Mouse (Mus musculus) thymus, adult 2 months (tissue): ENCODE data around the gene Ghr. TPM values are rescaled to one million over a fixed set of nuclear protein-coding genes. Genes with fewer than 3 reads are reported as not detected.

ENCODE experiments used
- DNase-seq: peaks from one replicate; pipeline ENCODE4 v3.0.0; 2021
- H3K27ac ChIP-seq: fragments of 200-500 bp; 2 replicates; pipeline ENCODE4 v1.5.1; 2012; ENCODE audit warnings: low read length, control low read depth; ENCODE audit not compliant: control insufficient read depth, insufficient read depth
- H3K27me3 ChIP-seq: fragments of 200-500 bp; 2 replicates; pipeline ENCODE4 v1.6.1; 2012; ENCODE audit warnings: mild to moderate bottlenecking, low read length, moderate library complexity, mixed read lengths; ENCODE audit not compliant: control insufficient read depth, insufficient read depth
- H3K36me3 ChIP-seq: fragments of 200-500 bp; 2 replicates; pipeline ENCODE4 v1.6.1; 2012; ENCODE audit warnings: mild to moderate bottlenecking, low read length, moderate library complexity; ENCODE audit not compliant: control insufficient read depth, insufficient read depth
- H3K4me1 ChIP-seq: fragments of 200-500 bp; replicated peaks from 2 replicates; pipeline ENCODE4 v1.6.1; 2012; ENCODE audit warnings: low read length; ENCODE audit not compliant: control insufficient read depth, insufficient read depth
- H3K4me3 ChIP-seq: fragments of 200-500 bp; 2 replicates; pipeline ENCODE4 v1.5.1; 2012; ENCODE audit warnings: mild to moderate bottlenecking, low read length, control low read depth, moderate library complexity; ENCODE audit not compliant: control insufficient read depth, insufficient read depth
- CTCF ChIP-seq: fragments of 200-500 bp; IDR thresholded peaks from 2 replicates; pipeline ENCODE4 v1.5.1; 2012; ENCODE audit warnings: mild to moderate bottlenecking, control low read depth, low read length, moderate library complexity, borderline replicate concordance; ENCODE audit not compliant: control insufficient read depth, poor library complexity, insufficient read depth; ENCODE audit errors: extremely low read depth
- POLR2A ChIP-seq: fragments of 200-500 bp; IDR thresholded peaks from 2 replicates; pipeline ENCODE4 v1.6.1; 2012; ENCODE audit warnings: mild to moderate bottlenecking, low read length, control low read depth, moderate library complexity; ENCODE audit not compliant: control insufficient read depth, poor library complexity, insufficient read depth; ENCODE audit errors: extremely low read depth
- WGBS: fragments of 180-500 bp; shearing (Covaris S2); methylation state at CpG from one replicate; pipeline ENCODE4 v1.1.7; 2018; 5-methylcytosine and 5-hydroxymethylcytosine counted together
- polyA plus RNA-seq: library from polyadenylated mRNA; depleted of rRNA; stranded (reverse); fragments of >200 nt; gene quantifications from 2 replicates; pipeline ENCODE4 v1.2.3, GENCODE M21; 2012

The Ghr gene
- polyA plus RNA-seq, 1 experiment = 7.3 TPM

- Histone ChIP-seq H3K27ac (no peak overlapping the region), H3K27me3 (no peaks in the 10 kb centered on the region), H3K4me1 (no peaks in the 10 kb centered on the region), H3K4me3 (no peak overlapping the region), H3K36me3 (no peaks in the 10 kb centered on the region)
- TF ChIP-seq POLR2A (no peak), CTCF (no peak)
- no peak for DNase-seq
- 93% methylated on average over 5 of the region's 5 CpGs for WGBS
Measured at GRCm38 (mm10) chr15:3429001-3429400, 154.3 kb downstream of the Ghr start.

- H3K4me3 ChIP-seq = no peak overlapping the region
- 86% methylated on average over 4 of the region's 4 CpGs for WGBS
- no peaks in the 10 kb centered on the region for H3K4me1 ChIP-seq
- H3K36me3 ChIP-seq = no peaks in the 10 kb centered on the region
- TF ChIP-seq POLR2A (no peak), CTCF (no peak)
- H3K27me3 ChIP-seq = no peaks in the 10 kb centered on the region
- H3K27ac ChIP-seq = no peak overlapping the region
- no peak for DNase-seq
Measured at GRCm38 (mm10) chr15:3426401-3426800, 156.9 kb downstream of the Ghr start.

- no peaks in the 10 kb centered on the region for H3K27me3 ChIP-seq
- no peak overlapping the region for H3K27ac ChIP-seq
- 90% methylated on average over 4 of the region's 4 CpGs for WGBS
- H3K4me1 ChIP-seq = no peaks in the 10 kb centered on the region
- no peaks in the 10 kb centered on the region for H3K36me3 ChIP-seq
- H3K4me3 ChIP-seq = no peak overlapping the region
- no peak for TF ChIP-seq CTCF
- no peak for TF ChIP-seq POLR2A
- no peak for DNase-seq
Measured at GRCm38 (mm10) chr15:3423177-3423576, 160.1 kb downstream of the Ghr start.

DNA sequence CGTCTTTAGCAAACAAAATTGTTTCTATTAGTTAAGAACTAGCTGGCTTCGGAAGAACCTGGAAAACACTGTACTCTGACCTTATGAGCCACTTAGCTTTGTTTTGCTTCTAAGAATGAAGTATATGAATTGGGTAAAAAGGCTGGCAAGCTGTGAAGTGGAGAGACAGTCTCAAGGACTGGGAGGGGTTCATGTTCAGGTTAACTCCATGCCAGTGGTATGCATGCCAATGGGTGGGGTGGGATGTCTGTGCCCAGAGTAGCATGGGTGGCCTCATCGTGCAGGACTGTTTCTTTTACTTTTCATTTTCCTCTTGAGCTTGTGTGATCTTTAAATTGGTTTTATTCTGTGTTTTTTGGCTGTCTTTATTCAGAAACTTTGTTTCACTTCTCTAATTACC, 165.6 kb downstream of the Ghr start:
- Histone ChIP-seq H3K36me3 (no peaks in the 10 kb centered on the region), H3K4me3 (no peak overlapping the region), H3K4me1 (no peaks in the 10 kb centered on the region), H3K27ac (no peak overlapping the region), H3K27me3 (no peaks in the 10 kb centered on the region)
- no peak for DNase-seq
- WGBS = 85% methylated on average over 3 of the region's 3 CpGs
- no peak for TF ChIP-seq POLR2A
- no peak for TF ChIP-seq CTCF

DNA sequence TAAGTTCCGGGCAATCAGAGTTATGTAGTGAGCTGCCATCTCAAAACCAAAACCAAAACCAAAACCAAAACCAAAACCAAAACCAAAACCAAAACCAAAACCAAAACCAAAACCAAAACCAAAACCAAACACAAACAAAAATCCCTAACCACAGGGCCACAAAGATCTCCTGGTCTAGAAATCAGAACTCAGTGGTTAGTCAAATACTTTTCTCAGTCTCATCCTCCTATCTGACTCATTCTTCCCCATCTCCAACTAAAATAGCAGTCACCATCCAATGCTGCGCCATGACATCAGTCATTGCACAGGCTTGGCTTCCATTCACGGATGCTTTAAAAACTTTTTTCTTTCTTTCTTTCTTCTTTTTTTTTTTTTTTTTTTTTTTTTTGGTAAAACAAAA, 170.2 kb downstream of the Ghr start:
- Histone ChIP-seq H3K4me1 (no peaks in the 10 kb centered on the region), H3K4me3 (no peak overlapping the region), H3K36me3 (no peaks in the 10 kb centered on the region), H3K27me3 (no peaks in the 10 kb centered on the region), H3K27ac (no peak overlapping the region)
- WGBS = 94% methylated on average over 3 of the region's 3 CpGs
- no peak for TF ChIP-seq POLR2A
- TF ChIP-seq CTCF = no peak
- DNase-seq = no peak

DNA sequence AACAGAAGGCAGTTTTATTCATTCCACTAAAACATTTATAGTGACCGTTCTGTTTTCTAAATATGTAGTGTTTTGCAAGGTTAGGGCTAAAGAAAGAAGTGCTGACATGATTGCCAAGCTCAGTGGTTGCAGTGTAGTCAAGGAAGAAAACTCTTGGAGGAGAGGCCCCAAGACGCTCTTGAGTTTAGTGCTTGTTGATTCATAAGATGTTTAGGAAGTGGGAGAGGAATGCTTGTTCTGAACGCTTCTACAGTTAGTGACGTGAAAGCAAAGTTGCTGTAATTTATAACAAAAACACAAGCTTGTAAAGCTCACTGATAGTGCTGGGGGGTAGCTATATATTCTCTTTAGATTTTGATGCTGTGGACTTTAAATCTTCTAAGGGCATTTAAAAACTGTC, 174.8 kb downstream of the Ghr start:
- 88% methylated on average over 4 of the region's 4 CpGs for WGBS
- no peak overlapping the region for H3K4me3 ChIP-seq
- TF ChIP-seq POLR2A (no peak), CTCF (no peak)
- no peak for DNase-seq
- no peak overlapping the region for H3K27ac ChIP-seq
- H3K4me1 ChIP-seq = no peaks in the 10 kb centered on the region
- H3K36me3 ChIP-seq = no peaks in the 10 kb centered on the region
- H3K27me3 ChIP-seq = no peaks in the 10 kb centered on the region

GRCm38 (mm10) chr15:3399196-3399595, 184.1 kb downstream of the Ghr start:
- TF ChIP-seq CTCF (no peak), POLR2A (no peak)
- H3K4me3 ChIP-seq = no peak overlapping the region
- H3K27me3 ChIP-seq = no peaks in the 10 kb centered on the region
- DNase-seq = no peak
- H3K4me1 ChIP-seq = no peaks in the 10 kb centered on the region
- H3K36me3 ChIP-seq = no peaks in the 10 kb centered on the region
- H3K27ac ChIP-seq = no peak overlapping the region
